Mouse (Mus musculus) lung, embryonic 15.5 days (tissue): ENCODE results near the gene Mta1. TPM values are rescaled to one million over a fixed set of nuclear protein-coding genes. Genes with fewer than 3 reads are reported as not detected.

ENCODE experiments used
- ATAC-seq: fragments of 200-750 bp; cut with Nextera tagmentation; 2 replicates; pipeline ENCODE4 v1.8.0; 2017; ENCODE audit warnings: moderate number of reproducible peaks, borderline replicate concordance; ENCODE audit not compliant: low FRiP score, low TSS enrichment; ENCODE audit errors: extremely low read depth
- H3K27ac ChIP-seq: fragments of 300-500 bp; sonication (generic); 2 replicates; pipeline ENCODE4 v1.5.1; 2015; ENCODE audit warnings: moderate library complexity, mild to moderate bottlenecking, inconsistent platforms
- H3K27me3 ChIP-seq: fragments of 300-500 bp; sonication (generic); 2 replicates; pipeline ENCODE4 v1.6.1; 2015; ENCODE audit warnings: inconsistent platforms
- H3K36me3 ChIP-seq: fragments of 300-500 bp; sonication (generic); 2 replicates; pipeline ENCODE4 v1.6.1; 2015; ENCODE audit warnings: inconsistent platforms
- H3K4me1 ChIP-seq: fragments of 300-500 bp; sonication (generic); 2 replicates; pipeline ENCODE4 v1.6.1; 2015; ENCODE audit warnings: inconsistent platforms
- H3K4me2 ChIP-seq: fragments of 300-500 bp; sonication (generic); 2 replicates; pipeline ENCODE4 v1.6.1; 2015; ENCODE audit warnings: inconsistent platforms, mild to moderate bottlenecking, moderate library complexity
- H3K4me3 ChIP-seq: fragments of 300-500 bp; sonication (generic); 2 replicates; pipeline ENCODE4 v1.5.1; 2015; ENCODE audit warnings: mild to moderate bottlenecking, inconsistent platforms
- H3K9ac ChIP-seq: fragments of 300-500 bp; sonication (generic); 2 replicates; pipeline ENCODE4 v1.6.1; 2015; ENCODE audit warnings: inconsistent platforms
- H3K9me3 ChIP-seq: fragments of 300-500 bp; sonication (generic); 2 replicates; pipeline ENCODE4 v1.6.1; 2016; ENCODE audit warnings: inconsistent platforms
- WGBS: fragments of 180-500 bp; shearing (Covaris S2); methylation state at CpG from one replicate; pipeline ENCODE4 v1.1.7; 2015; 5-methylcytosine and 5-hydroxymethylcytosine counted together
- microRNA-seq: library from miRNA; unstranded; fragments of <30 nt; microRNA quantifications from one replicate; pipeline ENCODE4, GENCODE M21; 2016
- polyA plus RNA-seq: library from polyadenylated mRNA; unstranded; fragments of >200 nt; fragmentation: Nextera tagmentation; extraction: Ambion mirVana; gene quantifications from 2 replicates; pipeline ENCODE4 v1.2.1, GENCODE M21; 2015

Gene Mta1
- polyA plus RNA-seq, 1 experiment from 2014 or later = 14.7 TPM

DNA sequence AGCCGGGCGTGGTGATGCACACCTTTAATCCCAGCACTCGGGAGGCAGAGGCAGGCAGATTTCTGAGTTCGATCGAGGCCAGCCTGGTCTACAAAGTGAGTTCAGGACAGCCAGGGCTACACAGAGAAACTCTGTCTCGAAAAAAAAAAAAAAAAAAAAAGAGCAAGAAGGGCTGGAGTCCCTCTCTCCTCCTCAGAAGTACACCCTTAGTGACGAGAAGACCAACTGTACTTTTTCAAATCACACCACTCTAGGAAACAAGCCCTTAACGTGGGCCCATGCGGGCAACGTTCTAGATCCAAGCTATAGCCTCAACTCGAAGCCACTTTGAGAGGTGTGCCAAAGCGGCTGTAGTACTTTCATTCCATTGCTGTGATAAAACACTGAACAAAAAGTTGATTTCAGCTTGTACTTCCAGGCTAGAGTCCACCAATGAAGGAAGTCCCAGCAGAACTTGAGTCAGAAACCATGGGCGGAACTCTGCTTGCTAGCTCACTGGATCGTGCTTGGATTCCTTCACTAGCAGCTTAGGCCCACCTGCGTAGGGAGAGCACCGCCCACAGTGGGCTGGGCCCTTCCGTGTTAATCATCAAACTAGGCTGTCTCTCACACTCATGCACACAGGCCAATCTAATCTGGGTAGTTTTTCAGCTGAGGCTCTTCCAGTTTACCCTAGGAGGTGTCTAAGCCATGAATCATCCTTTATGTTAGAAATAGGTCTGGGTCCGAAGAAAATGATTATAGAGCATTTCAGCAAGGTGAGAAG is 79.1 kb downstream of the Mta1 start:
- WGBS = 81% methylated on average over 18 of the region's 18 CpGs
- no peak overlapping the region for H3K4me3 ChIP-seq
- no peaks in the 10 kb centered on the region for H3K36me3 ChIP-seq
- H3K9me3 ChIP-seq = no peaks in the 10 kb centered on the region
- H3K4me1 ChIP-seq = no peaks in the 10 kb centered on the region
- no peaks in the 10 kb centered on the region for H3K27me3 ChIP-seq
- H3K27ac ChIP-seq = no peak overlapping the region
- no peak overlapping the region for H3K9ac ChIP-seq
- H3K4me2 ChIP-seq = no peak overlapping the region
- no peak for ATAC-seq

GRCm38 (mm10) chr12:113181020-113181419 is 82.9 kb downstream of the Mta1 start:
- Histone ChIP-seq H3K4me2 (no peak overlapping the region), H3K4me1 (peaks cover 2% of the 10 kb centered on the region), H3K27me3 (peaks cover 10% of the 10 kb centered on the region), H3K27ac (no peak overlapping the region), H3K9ac (no peak overlapping the region), H3K4me3 (no peak overlapping the region), H3K9me3 (no peaks in the 10 kb centered on the region), H3K36me3 (no peaks in the 10 kb centered on the region)
- no peak for ATAC-seq
- WGBS = 37% methylated on average over 4 of the region's 4 CpGs

- H3K4me2 ChIP-seq = peak overlapping the region; percentile 96; the same call in 1 of the 2 replicates
- peaks cover 38% of the 10 kb centered on the region for H3K27me3 ChIP-seq
- H3K4me3 ChIP-seq = peak overlapping the region; percentile 61; the same call in 1 of the 2 replicates
Measured at GRCm38 (mm10) chr12:113184945-113185344, 86.9 kb downstream of the Mta1 start.

GRCm38 (mm10) chr12:113185442-113186291 is 87.6 kb downstream of the Mta1 start, which contains the start of gene Tmem121:
Tmem121 (plus strand) TSS chr12:113185930.
- Histone ChIP-seq H3K27ac (no peak within 1 kb of the TSS), H3K27me3 (peaks cover 38% of the 10 kb centered on the region), H3K4me1 (peaks cover 23% of the 10 kb centered on the region), H3K9ac (peak within 1 kb of the TSS; percentile 68), H3K4me3 (peak within 1 kb of the TSS; percentile 61), H3K36me3 (no peaks in the 10 kb centered on the region; the same call in 1 of the 2 replicates), H3K9me3 (no peaks in the 10 kb centered on the region), H3K4me2 (peak within 1 kb of the TSS; percentile 96)
- no peak for ATAC-seq
- WGBS = 2% methylated on average over 63 of the region's 63 CpGs

More at GRCm38 (mm10) chr12:113184945-113185344, 86.9 kb downstream of the Mta1 start:
- no peak for ATAC-seq
- no peak overlapping the region for H3K27ac ChIP-seq
- H3K36me3 ChIP-seq = no peaks in the 10 kb centered on the region; the same call in 1 of the 2 replicates
- no peaks in the 10 kb centered on the region for H3K9me3 ChIP-seq
- WGBS = 51% methylated on average over 5 of the region's 5 CpGs
- peaks cover 23% of the 10 kb centered on the region for H3K4me1 ChIP-seq
- no peak overlapping the region for H3K9ac ChIP-seq

- H3K9ac ChIP-seq = peak overlapping the region; percentile 68
- peak overlapping the region; percentile 61 for H3K4me3 ChIP-seq
- no peak for ATAC-seq
- no peak overlapping the region for H3K27ac ChIP-seq
- H3K4me1 ChIP-seq = peaks cover 23% of the 10 kb centered on the region
- peaks cover 38% of the 10 kb centered on the region for H3K27me3 ChIP-seq
- peak overlapping the region; percentile 96 for H3K4me2 ChIP-seq
- H3K36me3 ChIP-seq = no peaks in the 10 kb centered on the region; the same call in 1 of the 2 replicates
- H3K9me3 ChIP-seq = no peaks in the 10 kb centered on the region
- 44% methylated on average over 12 of the region's 12 CpGs for WGBS
Measured at GRCm38 (mm10) chr12:113186326-113187010, 88.4 kb downstream of the Mta1 start.

Small RNA genes within 50 kb of the gene (microRNA-seq; reads per million reads assigned to microRNA genes)
- gene Gm44471 = not detected

Other genes starting within 250 kb of the Mta1 start
- 0.13 and 0.79 TPM in 2 replicates for gene Gpr132, start 230.1 kb upstream of the Mta1 start, polyA plus RNA-seq
- 6.2 and 7.2 TPM in 2 replicates for gene Jag2, start 168.5 kb upstream of the Mta1 start, polyA plus RNA-seq
- gene Nudt14, start 156.2 kb upstream of the Mta1 start, polyA plus RNA-seq = 103 and 120 TPM in 2 replicates
- 25.7 and 28.1 TPM in 2 replicates for gene Btbd6, start 121.8 kb upstream of the Mta1 start, polyA plus RNA-seq
- 56.1 and 63.3 TPM in 2 replicates for gene Brf1, start 97.6 kb upstream of the Mta1 start, polyA plus RNA-seq
- gene Pacs2, start 83.8 kb upstream of the Mta1 start, polyA plus RNA-seq = 11.7 and 13.2 TPM in 2 replicates
- not detected in 2 replicates for gene Tex22, start 23.8 kb upstream of the Mta1 start, polyA plus RNA-seq
- gene Crip2, start 42.0 kb downstream of the Mta1 start, polyA plus RNA-seq = 436 and 471 TPM in 2 replicates
- 414 and 454 TPM in 2 replicates for gene Crip1, start 48.0 kb downstream of the Mta1 start, polyA plus RNA-seq
- 38.4 and 38.6 TPM in 2 replicates for gene Tedc1, start 58.1 kb downstream of the Mta1 start, polyA plus RNA-seq
- 8.2 and 9.0 TPM in 2 replicates for gene Tmem121, start 87.7 kb downstream of the Mta1 start, polyA plus RNA-seq